Mouse (Mus musculus): ENCODE measurements at regions not wholly inside any gene's neighbourhood (a gene's known extent, or its start where the extent isn't known, plus 50 kb on each side); places are given as distances from the start of the nearest gene placed in this dataset.
A peak's percentile ranks its signal among the peaks of the same experiment; 100 is the strongest.

- peak; percentile 82 for DNase-seq (ENCODE audit: low read depth, low spot score)
- Histone ChIP-seq H3K27me3 (ENCODE audit: control insufficient read depth, insufficient read depth, low read length, poor library complexity, severe bottlenecking) (no peaks in the 10 kb centered on the region), H3K36me3 (ENCODE audit: control insufficient read depth, insufficient read depth, low read length, poor library complexity, severe bottlenecking) (no peaks in the 10 kb centered on the region)
Measured at GRCm38 (mm10) chr10:67636569-67636968, 87.8 kb upstream of the Ado start.

- Histone ChIP-seq H3K36me3 (ENCODE audit: control insufficient read depth, insufficient read depth, low read length, poor library complexity, severe bottlenecking) (no peaks in the 10 kb centered on the region), H3K27me3 (ENCODE audit: control insufficient read depth, insufficient read depth, low read length, poor library complexity, severe bottlenecking) (no peaks in the 10 kb centered on the region)
- DNase-seq (ENCODE audit: low read depth, low spot score): peak; percentile 71
Measured at GRCm38 (mm10) chr10:67634795-67635194, 86.0 kb upstream of the Ado start.

GRCm38 (mm10) chr10:67633063-67633462, 84.3 kb upstream of the Ado start:
- Histone ChIP-seq H3K36me3 (ENCODE audit: control insufficient read depth, insufficient read depth, low read length, poor library complexity, severe bottlenecking) (no peaks in the 10 kb centered on the region), H3K27me3 (ENCODE audit: control insufficient read depth, insufficient read depth, low read length, poor library complexity, severe bottlenecking) (no peaks in the 10 kb centered on the region)
- peak; percentile 82 for DNase-seq (ENCODE audit: low read depth, low spot score)

- Histone ChIP-seq H3K36me3 (ENCODE audit: control insufficient read depth, insufficient read depth, low read length, poor library complexity, severe bottlenecking) (no peaks in the 10 kb centered on the region), H3K27me3 (ENCODE audit: control insufficient read depth, insufficient read depth, low read length, poor library complexity, severe bottlenecking) (no peaks in the 10 kb centered on the region; the same call in 1 of the 2 replicates)
- DNase-seq (ENCODE audit: low read depth, low spot score): peak; percentile 29
Measured at GRCm38 (mm10) chr10:67623338-67623737, 74.6 kb upstream of the Ado start.

- H3K27me3 ChIP-seq (ENCODE audit: control insufficient read depth, insufficient read depth, low read length, poor library complexity, severe bottlenecking): no peaks in the 10 kb centered on the region; the same call in 1 of the 2 replicates
- DNase-seq (ENCODE audit: low read depth, low spot score): peak; percentile 67
- no peaks in the 10 kb centered on the region for H3K36me3 ChIP-seq (ENCODE audit: control insufficient read depth, insufficient read depth, low read length, poor library complexity, severe bottlenecking)
Measured at GRCm38 (mm10) chr10:67620018-67620417, 71.3 kb upstream of the Ado start.

- Histone ChIP-seq H3K27me3 (ENCODE audit: control insufficient read depth, insufficient read depth, low read length, poor library complexity, severe bottlenecking) (no peaks in the 10 kb centered on the region; the same call in 1 of the 2 replicates), H3K36me3 (ENCODE audit: control insufficient read depth, insufficient read depth, low read length, poor library complexity, severe bottlenecking) (no peaks in the 10 kb centered on the region)
- DNase-seq (ENCODE audit: low read depth, low spot score): no peak
Measured at GRCm38 (mm10) chr10:67618112-67618511, 69.4 kb upstream of the Ado start.

GRCm38 (mm10) chr10:67615016-67615415, 66.3 kb upstream of the Ado start:
- DNase-seq (ENCODE audit: low read depth, low spot score): no peak
- H3K27me3 ChIP-seq (ENCODE audit: control insufficient read depth, insufficient read depth, low read length, poor library complexity, severe bottlenecking): no peaks in the 10 kb centered on the region
- H3K36me3 ChIP-seq (ENCODE audit: control insufficient read depth, insufficient read depth, low read length, poor library complexity, severe bottlenecking): no peaks in the 10 kb centered on the region

- Histone ChIP-seq H3K27me3 (ENCODE audit: control insufficient read depth, insufficient read depth, low read length, poor library complexity, severe bottlenecking) (no peaks in the 10 kb centered on the region), H3K36me3 (ENCODE audit: control insufficient read depth, insufficient read depth, low read length, poor library complexity, severe bottlenecking) (no peaks in the 10 kb centered on the region)
- DNase-seq (ENCODE audit: low read depth, low spot score): peak; percentile 20
Measured at GRCm38 (mm10) chr10:67610689-67611088, 61.9 kb upstream of the Ado start.

GRCm38 (mm10) chr10:67608033-67608432, 59.3 kb upstream of the Ado start:
- no peaks in the 10 kb centered on the region for H3K36me3 ChIP-seq (ENCODE audit: control insufficient read depth, insufficient read depth, low read length, poor library complexity, severe bottlenecking)
- DNase-seq (ENCODE audit: low read depth, low spot score): no peak

DNA sequence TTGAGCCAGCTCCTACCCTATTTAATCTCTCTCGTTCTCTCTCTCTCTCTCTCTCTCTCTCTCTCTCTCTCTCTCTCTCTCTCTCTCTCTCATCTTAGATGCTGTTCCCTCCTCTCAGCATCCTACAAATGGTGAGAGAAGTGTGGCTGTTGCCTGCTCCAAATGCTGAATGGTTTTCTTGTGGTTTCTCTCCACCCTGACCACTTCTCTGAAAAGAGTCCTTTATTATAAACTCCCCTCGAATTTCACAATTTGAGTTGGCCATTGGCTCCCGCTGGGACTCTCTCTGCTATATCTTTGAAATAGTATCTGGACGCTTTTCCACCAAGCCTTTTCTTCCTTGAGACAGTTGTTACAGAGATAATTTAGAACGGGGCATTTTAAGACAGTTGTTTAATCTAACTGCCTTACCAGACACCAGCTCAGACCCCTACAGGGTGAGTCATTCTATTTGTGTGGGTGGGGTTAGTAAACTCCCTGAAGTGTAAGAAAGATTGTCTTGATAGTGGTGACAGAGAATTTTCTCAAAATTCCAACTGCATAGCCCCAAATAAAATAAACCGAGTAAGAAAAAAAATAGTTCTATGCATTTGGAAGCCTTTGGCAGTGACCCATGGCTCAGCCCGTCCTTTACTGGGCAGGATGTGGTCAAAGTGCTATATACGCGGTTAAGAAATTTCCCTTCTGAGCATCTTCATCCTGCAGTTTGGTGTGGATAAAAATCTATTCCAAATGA, 58.7 kb upstream of the Ado start:
- DNase-seq (ENCODE audit: low read depth, low spot score): peak; percentile 22
- H3K36me3 ChIP-seq (ENCODE audit: control insufficient read depth, insufficient read depth, low read length, poor library complexity, severe bottlenecking): no peaks in the 10 kb centered on the region
- H3K27me3 ChIP-seq (ENCODE audit: control insufficient read depth, insufficient read depth, low read length, poor library complexity, severe bottlenecking): no peaks in the 10 kb centered on the region

More at GRCm38 (mm10) chr10:67608033-67608432, 59.3 kb upstream of the Ado start:
- H3K27me3 ChIP-seq (ENCODE audit: control insufficient read depth, insufficient read depth, low read length, poor library complexity, severe bottlenecking): no peaks in the 10 kb centered on the region

- H3K27me3 ChIP-seq (ENCODE audit: control insufficient read depth, insufficient read depth, low read length, poor library complexity, severe bottlenecking): no peaks in the 10 kb centered on the region
- no peaks in the 10 kb centered on the region for H3K36me3 ChIP-seq (ENCODE audit: control insufficient read depth, insufficient read depth, low read length, poor library complexity, severe bottlenecking)
- DNase-seq (ENCODE audit: low read depth, low spot score): no peak
Measured at GRCm38 (mm10) chr10:67606739-67607138, 58.0 kb upstream of the Ado start.

GRCm38 (mm10) chr10:67599390-67599789, 50.6 kb upstream of the Ado start:
- Histone ChIP-seq H3K36me3 (ENCODE audit: control insufficient read depth, insufficient read depth, low read length, poor library complexity, severe bottlenecking) (no peaks in the 10 kb centered on the region), H3K27me3 (ENCODE audit: control insufficient read depth, insufficient read depth, low read length, poor library complexity, severe bottlenecking) (no peaks in the 10 kb centered on the region)
- DNase-seq (ENCODE audit: low read depth, low spot score): peak; percentile 42

DNA sequence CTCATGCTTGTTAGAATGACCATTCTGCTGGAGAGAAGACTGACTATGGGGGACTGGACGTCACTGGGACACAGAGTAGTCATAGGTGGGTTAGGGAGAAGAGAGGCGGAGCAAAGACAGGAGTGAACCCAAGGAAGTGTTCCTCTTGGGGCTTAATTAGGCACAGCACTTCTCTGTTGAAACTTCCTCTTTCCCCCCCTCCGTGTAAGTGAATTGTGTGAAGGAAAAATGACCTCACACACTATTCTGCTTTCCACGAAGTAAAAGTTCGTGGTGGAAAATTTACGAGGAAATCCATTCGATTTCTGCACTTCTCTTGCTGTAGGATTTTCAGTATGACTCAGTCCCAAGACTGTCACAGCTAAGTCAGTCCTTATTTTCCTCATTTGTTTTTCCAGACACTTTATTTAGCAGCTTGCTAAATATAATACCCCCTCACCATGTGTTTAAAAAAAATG, 49.9 kb upstream of the Ado start:
- Histone ChIP-seq H3K36me3 (ENCODE audit: control insufficient read depth, insufficient read depth, low read length, poor library complexity, severe bottlenecking) (no peaks in the 10 kb centered on the region), H3K27me3 (ENCODE audit: control insufficient read depth, insufficient read depth, low read length, poor library complexity, severe bottlenecking) (no peaks in the 10 kb centered on the region)
- DNase-seq (ENCODE audit: low read depth, low spot score): peak; percentile 81
